Mouse (Mus musculus) forebrain, embryonic 11.5 days (tissue): ENCODE measurements at regions not wholly inside any gene's neighbourhood (a gene's known extent, or its start where the extent isn't known, plus 50 kb on each side); places are given as distances from the start of the nearest gene placed in this dataset.
"Not testable (repeated sequence)": the region's sequence is repeated elsewhere in the genome, so short reads cannot be mapped to it uniquely, and the experiment has no call there.

Source experiments
- ATAC-seq: fragments of 200-750 bp; cut with Nextera tagmentation; replicated peaks from 2 replicates; pipeline ENCODE4 v1.8.0; 2017; ENCODE audit warnings: moderate TSS enrichment; ENCODE audit not compliant: low FRiP score
- DNase-seq: peaks from one replicate; pipeline ENCODE4 v3.0.0-alpha.2; 2017; ENCODE audit warnings: low spot score
- H3K27ac ChIP-seq: fragments of 300-500 bp; sonication (generic); 2 replicates; pipeline ENCODE4 v1.5.1; 2014; ENCODE audit warnings: low read depth, low read length
- H3K27me3 ChIP-seq: fragments of 300-500 bp; sonication (generic); 2 replicates; pipeline ENCODE4 v1.6.1; 2014; ENCODE audit warnings: mild to moderate bottlenecking, low read length, mixed read lengths; ENCODE audit not compliant: control insufficient read depth, insufficient read depth
- H3K36me3 ChIP-seq: fragments of 300-500 bp; sonication (generic); 2 replicates; pipeline ENCODE4 v1.6.1; 2014; ENCODE audit warnings: mild to moderate bottlenecking, low read length, moderate library complexity, mixed read lengths; ENCODE audit not compliant: control insufficient read depth, insufficient read depth
- H3K4me1 ChIP-seq: fragments of 300-500 bp; sonication (generic); replicated peaks from 2 replicates; pipeline ENCODE4 v1.6.1; 2014; ENCODE audit warnings: low read length, mixed read lengths; ENCODE audit not compliant: control insufficient read depth, insufficient read depth
- H3K4me2 ChIP-seq: fragments of 300-500 bp; sonication (generic); 2 replicates; pipeline ENCODE4 v1.6.1; 2014; ENCODE audit warnings: low read depth, mild to moderate bottlenecking, low read length, moderate library complexity, mixed read lengths; ENCODE audit not compliant: severe bottlenecking
- H3K4me3 ChIP-seq: fragments of 300-500 bp; sonication (generic); 2 replicates; pipeline ENCODE4 v1.5.1; 2014; ENCODE audit warnings: low read depth, low read length
- H3K9ac ChIP-seq: fragments of 300-500 bp; sonication (generic); 2 replicates; pipeline ENCODE4 v1.6.1; 2014; ENCODE audit warnings: low read length
- H3K9me3 ChIP-seq: fragments of 300-500 bp; sonication (generic); 2 replicates; pipeline ENCODE4 v1.6.1; 2016; ENCODE audit warnings: low read length, mixed read lengths; ENCODE audit not compliant: control insufficient read depth
- WGBS: fragments of 180-500 bp; shearing (Covaris S2); extraction: QIAGEN DNeasy Blood & Tissue Kit; methylation state at CpG from one replicate; pipeline ENCODE4 v1.1.7; 2014; 5-methylcytosine and 5-hydroxymethylcytosine counted together

DNA sequence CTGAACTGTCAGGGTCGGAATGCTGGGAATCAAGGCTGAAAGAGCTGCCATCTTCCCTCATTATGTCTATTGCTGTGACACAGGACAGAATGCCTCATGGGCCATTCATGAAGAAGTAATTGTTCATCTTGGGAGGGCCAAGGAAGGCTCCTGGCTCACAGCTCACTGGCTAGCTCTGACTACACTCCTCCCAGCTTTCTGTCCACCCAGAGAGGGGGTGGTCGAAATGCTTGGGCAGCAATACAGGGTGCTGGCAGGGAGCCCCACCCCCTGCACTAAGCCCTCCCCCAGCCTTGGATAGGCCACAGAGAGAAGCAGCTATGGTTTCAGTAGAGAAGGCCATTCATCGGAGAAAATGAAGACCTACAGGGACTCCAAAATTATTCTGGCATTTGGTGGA, 192.2 kb upstream of the Prok2 start:
- no peaks in the 10 kb centered on the region for H3K9me3 ChIP-seq
- no peaks in the 10 kb centered on the region for H3K36me3 ChIP-seq
- H3K9ac ChIP-seq, result no peak overlapping the region
- no peak overlapping the region for H3K27ac ChIP-seq
- no peak overlapping the region for H3K4me3 ChIP-seq
- 0 out of 2 replicates have a peak, but pooled peaks cover 2% of the 10 kb centered on the region for H3K4me1 ChIP-seq
- 76% methylated on average over 3 of the region's 3 CpGs for WGBS
- no peaks in the 10 kb centered on the region for H3K27me3 ChIP-seq
- H3K4me2 ChIP-seq, result no peak overlapping the region
- DNase-seq (no peak), ATAC-seq (no peak)

DNA sequence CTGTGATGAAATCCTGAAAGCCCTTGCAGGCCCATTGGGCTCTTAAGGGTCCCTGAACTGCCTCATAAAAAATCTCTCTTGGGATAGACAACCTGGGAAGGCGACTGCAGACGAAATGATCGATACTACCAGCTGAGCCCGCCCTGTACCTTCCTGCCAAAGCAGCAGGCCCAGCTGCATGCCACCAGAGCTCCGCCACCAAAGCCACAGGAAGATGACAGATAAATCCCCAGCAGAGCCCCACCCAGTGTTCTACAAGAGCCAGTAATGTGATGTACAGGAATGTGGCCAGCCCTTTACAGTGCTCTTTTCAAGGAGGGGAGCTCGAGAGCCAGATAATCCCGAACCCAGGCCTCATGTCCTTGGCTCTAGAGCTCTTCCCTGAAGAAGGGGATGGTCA, 183.7 kb upstream of the Prok2 start:
- no peak overlapping the region for H3K27ac ChIP-seq
- H3K9ac ChIP-seq, result no peak overlapping the region
- WGBS, result 92% methylated on average over 7 of the region's 7 CpGs
- no peaks in the 10 kb centered on the region for H3K4me1 ChIP-seq
- no peaks in the 10 kb centered on the region for H3K36me3 ChIP-seq
- H3K4me3 ChIP-seq, result no peak overlapping the region
- H3K27me3 ChIP-seq, result no peaks in the 10 kb centered on the region
- no peak overlapping the region for H3K4me2 ChIP-seq
- DNase-seq (no peak), ATAC-seq (no peak)
- H3K9me3 ChIP-seq, result no peaks in the 10 kb centered on the region

DNA sequence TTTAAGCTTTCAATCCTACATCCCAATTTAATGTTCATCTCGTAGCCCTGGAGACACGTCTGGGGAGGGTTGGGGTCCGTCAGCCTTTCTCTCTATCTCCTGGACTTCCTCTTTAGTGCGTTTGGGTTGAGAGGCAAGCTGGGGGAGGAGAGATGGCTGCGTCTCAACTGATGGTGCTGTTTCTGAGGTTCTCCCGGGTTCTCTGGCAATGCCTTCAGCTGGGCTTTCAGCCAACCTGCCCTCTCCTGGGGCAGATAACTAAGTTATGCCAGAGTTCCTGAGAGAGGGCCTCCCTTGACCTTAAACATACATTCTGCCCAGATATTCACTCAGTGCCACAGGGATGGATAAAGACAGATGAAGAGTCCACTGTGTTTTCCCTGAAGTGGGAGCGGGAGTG, 183.3 kb upstream of the Prok2 start:
- ATAC-seq, result no peak
- no peaks in the 10 kb centered on the region for H3K36me3 ChIP-seq
- no peak overlapping the region for H3K4me2 ChIP-seq
- no peaks in the 10 kb centered on the region for H3K9me3 ChIP-seq
- no peak overlapping the region for H3K9ac ChIP-seq
- no peak overlapping the region for H3K4me3 ChIP-seq
- no peaks in the 10 kb centered on the region for H3K27me3 ChIP-seq
- no peak for DNase-seq
- WGBS, result 77% methylated on average over 7 of the region's 7 CpGs
- no peak overlapping the region for H3K27ac ChIP-seq
- no peaks in the 10 kb centered on the region for H3K4me1 ChIP-seq

DNA sequence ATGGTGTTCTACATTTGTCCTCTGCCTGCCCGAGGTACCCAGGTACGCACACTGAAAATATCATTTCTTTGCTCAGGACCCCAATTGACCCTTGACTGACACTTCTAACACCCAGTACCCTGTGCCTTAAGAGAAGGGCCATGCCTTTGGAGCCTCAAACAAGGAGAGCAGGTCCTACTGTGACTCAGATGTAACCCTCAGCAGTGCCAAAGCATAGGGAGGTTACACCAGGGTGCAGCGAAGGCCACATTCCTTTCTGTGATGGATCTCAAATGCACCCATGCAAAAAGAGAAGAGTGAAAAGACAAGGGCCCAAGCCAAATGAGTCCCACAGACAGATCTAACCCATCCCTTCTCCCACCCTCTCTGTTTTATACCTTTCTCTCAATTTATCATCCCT, 181.9 kb upstream of the Prok2 start:
- Histone ChIP-seq H3K27ac (no peak overlapping the region), H3K4me2 (no peak overlapping the region), H3K9me3 (no peaks in the 10 kb centered on the region), H3K4me1 (no peaks in the 10 kb centered on the region), H3K9ac (no peak overlapping the region), H3K27me3 (no peaks in the 10 kb centered on the region), H3K36me3 (no peaks in the 10 kb centered on the region), H3K4me3 (no peak overlapping the region)
- ATAC-seq, result no peak
- 94% methylated on average over 3 of the region's 3 CpGs for WGBS
- DNase-seq, result no peak

DNA sequence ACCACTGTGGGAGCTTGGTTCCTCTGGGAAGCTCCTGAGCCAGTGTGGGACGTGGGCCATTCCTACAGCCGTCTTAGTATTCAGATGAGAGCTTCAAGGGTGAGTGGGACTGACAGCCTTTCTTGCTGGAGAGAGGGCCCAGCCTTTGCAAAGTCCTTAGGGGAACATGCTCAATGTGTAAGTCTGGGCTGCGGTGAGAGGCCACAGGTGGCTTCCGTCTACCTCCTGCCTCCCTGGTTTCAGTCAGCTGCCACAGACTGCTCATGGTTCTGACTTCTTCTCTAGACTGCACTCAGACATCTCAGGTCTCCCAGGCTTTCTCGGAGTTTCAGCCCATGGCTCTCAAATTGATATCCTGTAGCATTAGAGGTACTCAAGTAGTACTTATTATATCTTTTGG, 179.0 kb upstream of the Prok2 start:
- H3K27me3 ChIP-seq, result no peaks in the 10 kb centered on the region
- no peak overlapping the region for H3K27ac ChIP-seq
- no peak overlapping the region for H3K9ac ChIP-seq
- DNase-seq (no peak), ATAC-seq (no peak)
- no peaks in the 10 kb centered on the region for H3K36me3 ChIP-seq
- H3K9me3 ChIP-seq, result no peaks in the 10 kb centered on the region
- H3K4me3 ChIP-seq, result no peak overlapping the region
- no peak overlapping the region for H3K4me2 ChIP-seq
- H3K4me1 ChIP-seq, result no peaks in the 10 kb centered on the region
- 90% methylated on average over 5 of the region's 5 CpGs for WGBS

DNA sequence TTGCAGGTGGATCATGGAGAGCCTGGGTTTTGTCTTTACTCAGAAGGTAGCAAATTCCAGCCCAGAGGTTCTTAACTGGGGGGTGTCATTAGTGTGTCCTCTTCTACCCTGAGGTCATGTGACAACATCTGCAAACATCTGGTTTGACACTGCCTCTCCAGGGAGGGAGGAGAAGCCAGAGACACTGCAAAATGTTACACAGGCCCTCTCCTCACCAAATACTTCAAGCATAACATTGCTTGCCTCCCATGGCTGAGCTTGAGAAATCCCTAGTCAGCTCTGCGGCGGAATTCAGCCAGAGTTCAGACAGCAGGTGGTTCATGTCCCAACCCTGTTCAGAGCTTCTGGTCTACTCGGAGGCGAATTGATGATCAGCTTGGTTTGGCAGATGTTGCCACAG, 178.4 kb upstream of the Prok2 start:
- Histone ChIP-seq H3K4me3 (no peak overlapping the region), H3K27ac (no peak overlapping the region), H3K4me1 (no peaks in the 10 kb centered on the region), H3K9me3 (no peaks in the 10 kb centered on the region), H3K9ac (no peak overlapping the region), H3K27me3 (no peaks in the 10 kb centered on the region), H3K4me2 (no peak overlapping the region), H3K36me3 (no peaks in the 10 kb centered on the region)
- DNase-seq, result no peak
- WGBS, result 79% methylated on average over 4 of the region's 4 CpGs
- no peak for ATAC-seq

DNA sequence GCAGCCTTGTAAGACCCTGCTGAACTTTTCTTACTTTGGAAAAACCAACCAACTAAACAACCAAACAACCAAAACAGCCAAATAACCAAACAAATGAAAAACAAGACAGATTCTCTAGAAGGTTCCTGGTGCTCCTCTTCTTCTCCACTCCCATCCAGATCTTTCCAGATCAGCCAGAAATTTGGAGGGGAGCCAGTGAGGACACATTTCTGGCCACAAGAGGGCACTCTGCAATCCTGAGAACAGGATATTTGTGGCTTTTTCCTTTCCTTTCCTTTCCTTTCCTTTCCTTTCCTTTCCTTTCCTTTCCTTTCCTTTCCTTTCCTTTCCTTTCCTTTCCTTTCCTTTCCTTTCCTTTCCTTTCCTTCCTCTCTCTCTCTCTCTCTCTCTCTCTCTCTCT, 177.9 kb upstream of the Prok2 start:
- H3K4me3 ChIP-seq, H3K9me3 ChIP-seq, H3K27me3 ChIP-seq, H3K36me3 ChIP-seq, H3K4me2 ChIP-seq, ATAC-seq, H3K27ac ChIP-seq, H3K4me1 ChIP-seq, H3K9ac ChIP-seq: not testable (repeated sequence)
- peak; percentile 69 for DNase-seq

DNA sequence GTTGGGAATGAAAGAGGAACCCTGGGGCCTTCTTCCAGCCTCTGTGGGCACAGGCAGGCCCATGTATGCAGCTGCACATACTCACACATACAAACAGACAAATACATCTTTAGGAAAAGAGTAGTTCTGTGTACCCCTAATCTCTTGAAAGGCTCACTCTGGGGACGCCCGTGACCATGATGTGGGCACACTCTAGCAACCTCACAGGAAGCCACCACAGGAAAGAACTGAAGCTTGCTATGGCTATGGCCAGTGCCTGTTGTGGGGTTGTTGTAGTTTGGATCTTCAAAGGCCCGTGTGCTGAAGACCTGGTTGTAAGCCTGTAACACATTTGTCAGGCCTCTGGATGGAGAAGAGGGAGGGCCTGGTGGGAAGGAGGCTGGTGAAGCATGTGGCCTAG, 175.4 kb upstream of the Prok2 start:
- H3K9me3 ChIP-seq, result no peaks in the 10 kb centered on the region
- 84% methylated on average over 3 of the region's 3 CpGs for WGBS
- H3K36me3 ChIP-seq, result no peaks in the 10 kb centered on the region
- ATAC-seq, result no peak
- no peak for DNase-seq
- H3K4me1 ChIP-seq, result no peaks in the 10 kb centered on the region
- no peaks in the 10 kb centered on the region for H3K27me3 ChIP-seq
- H3K4me3 ChIP-seq, result no peak overlapping the region
- H3K4me2 ChIP-seq, result no peak overlapping the region
- H3K27ac ChIP-seq, result no peak overlapping the region
- H3K9ac ChIP-seq, result no peak overlapping the region

DNA sequence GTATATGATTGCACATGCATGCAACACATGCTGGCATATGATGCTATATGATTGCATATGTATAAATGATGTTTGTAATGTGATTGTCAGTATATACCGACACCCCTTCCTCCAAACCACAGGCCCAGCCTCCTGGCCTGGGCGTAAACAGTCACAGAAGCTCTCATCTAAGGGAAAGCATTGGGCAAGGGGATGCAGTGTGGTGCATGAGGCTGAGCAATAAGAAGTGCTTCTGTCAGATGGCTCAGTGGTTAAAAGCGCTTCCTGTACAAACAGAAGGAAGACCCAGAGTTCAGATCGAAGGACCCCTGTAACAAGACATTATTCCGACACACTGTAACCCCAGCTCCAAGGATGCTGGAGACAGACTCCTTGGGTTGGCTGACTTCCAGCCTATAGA, 175.0 kb upstream of the Prok2 start:
- DNase-seq (no peak), ATAC-seq (no peak)
- WGBS, result 91% methylated on average over 5 of the region's 5 CpGs
- H3K27ac ChIP-seq, result no peak overlapping the region
- no peaks in the 10 kb centered on the region for H3K9me3 ChIP-seq
- H3K4me1 ChIP-seq, result no peaks in the 10 kb centered on the region
- no peak overlapping the region for H3K4me2 ChIP-seq
- no peaks in the 10 kb centered on the region for H3K36me3 ChIP-seq
- H3K9ac ChIP-seq, result no peak overlapping the region
- H3K27me3 ChIP-seq, result no peaks in the 10 kb centered on the region
- no peak overlapping the region for H3K4me3 ChIP-seq
